Mouse (Mus musculus): Measurements from ENCODE around the gene Gas2l1. TPM values are rescaled to one million over a fixed set of nuclear protein-coding genes. Genes with fewer than 3 reads are reported as not detected.

Gene Gas2l1
- polyA plus RNA-seq, 1 experiment from 2014 or later: 22.8 TPM

DNA sequence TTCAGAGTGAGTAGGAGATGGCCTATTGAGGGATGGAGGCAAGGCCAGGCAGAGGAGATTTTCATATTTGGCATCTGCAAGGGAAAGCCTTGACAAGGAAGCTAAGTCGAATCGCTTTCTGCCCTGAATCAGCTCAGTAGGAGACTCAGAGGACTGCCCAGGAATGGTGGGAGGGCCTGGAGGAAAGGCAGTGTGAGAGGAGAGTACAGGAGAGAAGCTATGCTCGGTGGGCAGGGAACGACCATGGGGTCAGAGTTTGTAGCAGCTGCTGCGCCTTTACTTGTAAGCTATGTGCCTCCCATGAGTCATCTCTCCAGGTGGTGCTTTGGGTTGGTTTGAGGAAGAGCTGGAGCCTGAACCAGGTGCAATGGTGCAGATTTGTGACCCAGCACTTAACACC, 35.7 kb upstream of the Gas2l1 start:
- WGBS: 33% methylated on average over 5 of the region's 5 CpGs
- TF ChIP-seq CTCF (IDR thresholded peaks at IDR 0.05; ENCODE audit: low read depth): no peak
- no peak overlapping the region for H3K4me3 ChIP-seq (ENCODE audit: low read depth, low read length)
- peak overlapping the region; percentile 81 for H3K4me2 ChIP-seq (replicated peaks; ENCODE audit: low read depth)
- peaks cover 5% of the 10 kb centered on the region; the same call in 1 of the 2 replicates for H3K4me1 ChIP-seq (replicated peaks; ENCODE audit: control insufficient read depth, insufficient read depth, low read length)
- no peak overlapping the region for H3K27ac ChIP-seq (ENCODE audit: low read depth, low read length)
- H3K9me3 ChIP-seq (ENCODE audit: control insufficient read depth): no peaks in the 10 kb centered on the region
- no peak overlapping the region for H3K9ac ChIP-seq (ENCODE audit: low read depth, low read length)
- H3K27me3 ChIP-seq (replicated peaks; ENCODE audit: control insufficient read depth, insufficient read depth, low read length): no peaks in the 10 kb centered on the region
- H3K36me3 ChIP-seq (ENCODE audit: control insufficient read depth, insufficient read depth): peaks cover 25% of the 10 kb centered on the region; the same call in 1 of the 2 replicates
- no peak for ATAC-seq

DNA sequence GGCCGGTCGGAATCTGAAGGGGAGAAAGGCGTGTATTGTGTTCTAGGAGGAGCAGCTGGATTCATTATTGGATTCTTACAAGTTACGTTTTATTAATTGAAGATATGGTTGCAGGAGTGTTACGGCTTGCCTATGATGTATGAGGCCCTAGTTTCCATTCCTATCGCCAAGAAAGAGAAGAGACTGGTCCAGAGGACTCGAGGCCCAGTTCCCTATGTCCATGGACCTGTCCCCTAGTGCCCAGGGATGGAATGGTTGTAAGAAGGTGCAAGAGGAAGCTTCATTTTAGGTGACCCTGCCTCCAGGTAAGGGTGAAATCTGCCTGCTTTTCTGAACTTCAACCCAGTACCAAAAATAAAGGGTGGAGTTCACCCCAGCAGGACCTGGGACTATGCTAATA, 35.2 kb upstream of the Gas2l1 start:
- peak overlapping the region; percentile 95; the same call in 1 of the 2 replicates for H3K27ac ChIP-seq (ENCODE audit: low read depth, low read length)
- H3K9me3 ChIP-seq (ENCODE audit: control insufficient read depth): no peaks in the 10 kb centered on the region
- 1% methylated on average over 7 of the region's 7 CpGs for WGBS
- peak overlapping the region; percentile 94 for H3K9ac ChIP-seq (ENCODE audit: low read depth, low read length)
- H3K27me3 ChIP-seq (replicated peaks; ENCODE audit: control insufficient read depth, insufficient read depth, low read length): no peaks in the 10 kb centered on the region
- peaks cover 20% of the 10 kb centered on the region; the same call in 1 of the 2 replicates for H3K36me3 ChIP-seq (ENCODE audit: control insufficient read depth, insufficient read depth)
- peak overlapping the region; percentile 81 for H3K4me2 ChIP-seq (replicated peaks; ENCODE audit: low read depth)
- no peak for ATAC-seq
- TF ChIP-seq CTCF (IDR thresholded peaks at IDR 0.05; ENCODE audit: low read depth): peak; percentile 52
- peaks cover 5% of the 10 kb centered on the region; the same call in 1 of the 2 replicates for H3K4me1 ChIP-seq (replicated peaks; ENCODE audit: control insufficient read depth, insufficient read depth, low read length)
- H3K4me3 ChIP-seq (ENCODE audit: low read depth, low read length): peak overlapping the region; percentile 98

DNA sequence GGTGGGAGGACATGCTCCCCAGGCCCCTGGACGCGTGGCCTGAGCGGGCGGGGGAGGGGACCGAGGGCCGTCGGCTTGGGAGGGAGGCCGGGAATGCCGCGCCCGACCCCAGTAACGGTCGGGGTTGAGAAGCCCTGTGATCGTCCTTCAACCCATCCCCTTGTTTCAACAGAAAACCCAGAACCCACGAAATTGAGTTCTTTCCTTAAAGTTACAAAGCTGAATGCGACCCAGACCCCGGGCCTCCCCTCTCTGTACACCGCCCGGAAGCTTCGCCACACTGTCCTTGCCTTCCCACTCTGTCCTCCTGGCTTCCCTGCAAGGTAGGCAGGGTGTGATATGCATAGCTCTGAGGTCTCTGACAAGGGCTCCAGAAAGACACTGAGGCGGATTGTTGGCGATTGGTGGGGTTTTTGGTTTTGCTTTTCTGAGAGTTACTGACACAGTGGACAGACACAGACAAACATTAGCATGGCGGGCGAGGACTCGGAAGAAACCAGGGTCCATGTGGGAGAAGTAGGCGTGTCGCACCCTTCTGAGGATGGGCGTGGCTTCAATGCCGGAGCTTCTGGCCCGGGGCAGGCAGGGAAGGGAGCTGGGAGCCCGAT, 34.6 kb upstream of the Gas2l1 start:
- peak; percentile 56 for ATAC-seq
- Histone ChIP-seq H3K4me3 (ENCODE audit: low read depth, low read length) (peak overlapping the region; percentile 98), H3K9me3 (ENCODE audit: control insufficient read depth) (no peaks in the 10 kb centered on the region), H3K4me2 (replicated peaks; ENCODE audit: low read depth) (peak overlapping the region; percentile 81), H3K27me3 (replicated peaks; ENCODE audit: control insufficient read depth, insufficient read depth, low read length) (no peaks in the 10 kb centered on the region), H3K4me1 (replicated peaks; ENCODE audit: control insufficient read depth, insufficient read depth, low read length) (peaks cover 5% of the 10 kb centered on the region; the same call in 1 of the 2 replicates), H3K9ac (ENCODE audit: low read depth, low read length) (peak overlapping the region; percentile 94), H3K36me3 (ENCODE audit: control insufficient read depth, insufficient read depth) (peaks cover 14% of the 10 kb centered on the region; the same call in 1 of the 2 replicates), H3K27ac (ENCODE audit: low read depth, low read length) (peak overlapping the region; percentile 95)
- TF ChIP-seq CTCF (IDR thresholded peaks at IDR 0.05; ENCODE audit: low read depth): no peak
- WGBS: 0% methylated on average over 31 of the region's 31 CpGs

DNA sequence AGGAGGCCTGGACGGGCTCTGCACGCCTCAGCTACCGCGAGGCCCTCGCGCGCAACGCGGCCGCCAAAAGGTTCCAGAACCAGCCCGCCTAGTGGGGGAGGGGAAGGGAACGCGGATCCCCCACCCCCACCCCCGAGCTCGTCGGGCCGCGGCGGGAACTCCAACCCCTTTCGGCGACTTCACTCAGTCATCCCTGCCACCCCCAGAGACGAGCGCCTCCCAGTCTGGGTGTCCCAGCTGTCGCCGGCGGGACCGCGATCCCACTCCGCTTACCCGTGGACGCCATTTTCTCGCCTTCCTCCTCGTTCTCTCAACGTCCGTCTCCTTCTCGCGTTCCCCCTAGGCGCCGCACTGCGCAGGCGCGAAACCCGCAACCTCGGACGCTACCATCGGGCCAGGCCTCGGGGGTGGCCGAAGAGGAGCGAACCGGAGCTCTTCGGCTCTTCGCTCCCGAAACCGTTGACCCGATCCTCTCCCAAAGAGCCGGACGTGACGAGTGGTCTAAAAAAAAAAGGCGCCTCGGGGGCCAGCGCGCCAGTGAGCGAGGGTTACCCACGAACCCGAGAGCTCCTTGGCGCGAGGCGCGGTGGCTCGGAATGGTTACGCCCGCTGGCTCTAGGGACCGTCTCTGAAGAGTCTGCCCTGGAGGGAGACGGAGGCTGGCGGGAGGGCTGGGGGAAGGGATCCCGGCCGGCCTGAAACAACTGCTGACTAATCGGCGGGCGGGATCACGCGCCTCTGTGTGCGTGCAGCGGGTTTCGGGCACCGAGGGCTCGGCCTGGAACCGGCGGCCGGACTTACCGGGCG, 33.8 kb upstream of the Gas2l1 start, which contains the start of the genes Rhbdd3 and Ewsr1:
Gene Rhbdd3 (plus strand): TSS at position 191 of the 807 bp plus-strand sequence.
Gene Ewsr1 (minus strand): TSS at position 531 of the 807 bp plus-strand sequence.
- peaks cover 7% of the 10 kb centered on the region; the same call in 1 of the 2 replicates for H3K36me3 ChIP-seq (ENCODE audit: control insufficient read depth, insufficient read depth)
- peaks cover 5% of the 10 kb centered on the region; the same call in 1 of the 2 replicates for H3K4me1 ChIP-seq (replicated peaks; ENCODE audit: control insufficient read depth, insufficient read depth, low read length)
- peak within 1 kb of the TSS; percentile 94 for H3K9ac ChIP-seq (ENCODE audit: low read depth, low read length)
- H3K27me3 ChIP-seq (replicated peaks; ENCODE audit: control insufficient read depth, insufficient read depth, low read length): no peaks in the 10 kb centered on the region
- peak within 1 kb of the TSS; percentile 81 for H3K4me2 ChIP-seq (replicated peaks; ENCODE audit: low read depth)
- H3K9me3 ChIP-seq (ENCODE audit: control insufficient read depth): no peaks in the 10 kb centered on the region
- no peak for TF ChIP-seq CTCF (IDR thresholded peaks at IDR 0.05; ENCODE audit: low read depth)
- peak; percentile 93 for ATAC-seq
- H3K27ac ChIP-seq (ENCODE audit: low read depth, low read length): peak within 1 kb of the TSS; percentile 95
- WGBS: under 1% methylated on average over 90 of the region's 92 CpGs
- H3K4me3 ChIP-seq (ENCODE audit: low read depth, low read length): peak within 1 kb of the TSS; percentile 98

DNA sequence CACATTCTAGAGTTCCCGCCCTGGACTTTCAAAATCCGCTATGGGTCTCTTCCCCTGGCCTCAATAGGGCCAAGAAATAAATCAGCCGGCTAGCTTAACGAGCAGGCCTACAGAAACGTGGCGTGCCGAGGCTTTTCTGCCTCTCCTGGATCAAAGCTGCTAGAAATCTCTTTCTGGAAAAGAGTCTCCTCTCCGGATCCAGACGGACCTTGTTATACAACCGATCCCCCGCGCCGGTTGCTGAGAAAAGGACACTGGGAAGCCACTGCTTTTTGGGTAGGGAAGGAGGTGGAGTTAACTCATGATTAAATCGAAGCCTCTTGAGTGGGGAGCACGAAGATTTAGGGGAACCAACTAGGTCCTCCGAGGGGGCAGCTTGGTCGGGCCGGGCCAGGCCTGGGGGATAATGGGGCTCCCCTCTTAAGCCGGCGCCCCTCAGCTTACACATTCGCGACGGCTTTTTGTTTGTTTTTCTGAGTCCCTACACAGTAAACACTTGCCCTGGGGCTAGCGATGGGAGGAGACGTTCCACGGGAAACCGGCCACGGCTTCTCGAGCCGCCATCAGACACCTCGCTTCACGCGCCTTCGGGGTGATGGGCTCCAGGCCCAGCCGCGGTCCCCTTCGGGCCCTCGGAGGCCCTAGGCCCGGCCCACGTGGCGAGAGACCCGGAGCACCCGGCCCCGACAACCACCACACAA, 33.1 kb upstream of the Gas2l1 start:
- no peak for TF ChIP-seq CTCF (IDR thresholded peaks at IDR 0.05; ENCODE audit: low read depth)
- no peak for ATAC-seq
- Histone ChIP-seq H3K4me2 (replicated peaks; ENCODE audit: low read depth) (peak overlapping the region; percentile 81), H3K4me1 (replicated peaks; ENCODE audit: control insufficient read depth, insufficient read depth, low read length) (peaks cover 5% of the 10 kb centered on the region; the same call in 1 of the 2 replicates), H3K9me3 (ENCODE audit: control insufficient read depth) (no peaks in the 10 kb centered on the region), H3K4me3 (ENCODE audit: low read depth, low read length) (peak overlapping the region; percentile 98), H3K27ac (ENCODE audit: low read depth, low read length) (peak overlapping the region; percentile 95), H3K36me3 (ENCODE audit: control insufficient read depth, insufficient read depth) (peaks cover 3% of the 10 kb centered on the region; the same call in 1 of the 2 replicates), H3K27me3 (replicated peaks; ENCODE audit: control insufficient read depth, insufficient read depth, low read length) (no peaks in the 10 kb centered on the region), H3K9ac (ENCODE audit: low read depth, low read length) (peak overlapping the region; percentile 94)
- WGBS: under 1% methylated on average over 44 of the region's 44 CpGs
